Mouse (Mus musculus) embryonic fibroblast, embryonic 13.5 days (primary cell): ENCODE data around the gene Rho. TPM values are rescaled to one million over a fixed set of nuclear protein-coding genes. Genes with fewer than 3 reads are reported as not detected.

Experiments
- H3K27ac ChIP-seq: 2 replicates; pipeline ENCODE4 v1.5.1; 2012; ENCODE audit warnings: low read length, control low read depth, inconsistent platforms; ENCODE audit not compliant: insufficient read depth
- H3K4me1 ChIP-seq: 2 replicates; pipeline ENCODE4 v1.6.1; 2011; ENCODE audit warnings: low read length; ENCODE audit not compliant: control insufficient read depth, insufficient read depth
- H3K4me3 ChIP-seq: 2 replicates; pipeline ENCODE4 v1.5.1; 2011; ENCODE audit warnings: mild to moderate bottlenecking, control low read depth, low read length; ENCODE audit not compliant: insufficient read depth
- CTCF ChIP-seq: IDR thresholded peaks from 2 replicates; pipeline ENCODE4 v1.5.1; 2011; ENCODE audit warnings: mild to moderate bottlenecking, control low read depth, low read length, moderate library complexity, borderline replicate concordance; ENCODE audit not compliant: insufficient read depth
- POLR2A ChIP-seq: IDR thresholded peaks from 2 replicates; pipeline ENCODE4 v1.6.1; 2011; ENCODE audit warnings: low read depth, mild to moderate bottlenecking, control low read depth, low read length, moderate library complexity
- polyA plus RNA-seq: library from polyadenylated mRNA; stranded (reverse); fragments of >200 nt; gene quantifications from 2 replicates; pipeline ENCODE4 v1.2.4, GENCODE M21; 2011; ENCODE audit warnings: low read depth; ENCODE audit not compliant: missing spikeins, insufficient read length

Rho gene
- polyA plus RNA-seq, 1 experiment = not detected

GRCm38 (mm10) chr6:115969952-115970351 is 38.4 kb downstream of the Rho start:
- TF ChIP-seq POLR2A (no peak), CTCF (no peak)

GRCm38 (mm10) chr6:115971273-115972060 is 39.9 kb downstream of the Rho start:
- Histone ChIP-seq H3K4me3 (no peak overlapping the region), H3K4me1 (no peaks in the 10 kb centered on the region), H3K27ac (no peak overlapping the region)
- TF ChIP-seq CTCF (no peak), POLR2A (no peak)

More at GRCm38 (mm10) chr6:115969952-115970351, 38.4 kb downstream of the Rho start:
- H3K27ac ChIP-seq = no peak overlapping the region
- no peak overlapping the region for H3K4me3 ChIP-seq
- no peaks in the 10 kb centered on the region for H3K4me1 ChIP-seq

- TF ChIP-seq POLR2A (no peak), CTCF (no peak)
- H3K4me3 ChIP-seq = no peak overlapping the region
- no peaks in the 10 kb centered on the region for H3K4me1 ChIP-seq
- H3K27ac ChIP-seq = no peak overlapping the region
Observed at GRCm38 (mm10) chr6:115972083-115972764, 40.7 kb downstream of the Rho start.

GRCm38 (mm10) chr6:115973139-115973875 is 41.8 kb downstream of the Rho start:
- no peaks in the 10 kb centered on the region for H3K4me1 ChIP-seq
- H3K4me3 ChIP-seq = no peak overlapping the region
- no peak overlapping the region for H3K27ac ChIP-seq
- TF ChIP-seq POLR2A (no peak), CTCF (no peak)

- Histone ChIP-seq H3K4me3 (no peak overlapping the region), H3K27ac (no peak overlapping the region), H3K4me1 (no peaks in the 10 kb centered on the region)
- no peak for TF ChIP-seq POLR2A
- no peak for TF ChIP-seq CTCF
Observed at GRCm38 (mm10) chr6:115973881-115974662, 42.5 kb downstream of the Rho start.

- Histone ChIP-seq H3K4me3 (no peak overlapping the region), H3K27ac (no peak overlapping the region), H3K4me1 (no peaks in the 10 kb centered on the region)
- no peak for TF ChIP-seq CTCF
- TF ChIP-seq POLR2A = no peak
Observed at GRCm38 (mm10) chr6:115975606-115976005, 44.1 kb downstream of the Rho start.

- Histone ChIP-seq H3K4me1 (no peaks in the 10 kb centered on the region), H3K4me3 (no peak overlapping the region), H3K27ac (no peak overlapping the region)
- no peak for TF ChIP-seq CTCF
- no peak for TF ChIP-seq POLR2A
Observed at GRCm38 (mm10) chr6:115977810-115978209, 46.3 kb downstream of the Rho start.

- Histone ChIP-seq H3K4me3 (no peak overlapping the region), H3K4me1 (no peaks in the 10 kb centered on the region), H3K27ac (no peak overlapping the region)
- TF ChIP-seq CTCF = no peak
- TF ChIP-seq POLR2A = no peak
Observed at GRCm38 (mm10) chr6:115978596-115978995, 47.0 kb downstream of the Rho start.

- no peak overlapping the region for H3K4me3 ChIP-seq
- H3K27ac ChIP-seq = no peak overlapping the region
- H3K4me1 ChIP-seq = no peaks in the 10 kb centered on the region
- TF ChIP-seq POLR2A (no peak), CTCF (no peak)
Observed at GRCm38 (mm10) chr6:115982889-115983288, 51.3 kb downstream of the Rho start.
